Mouse (Mus musculus) left cerebral cortex, adult 6 months (tissue): ENCODE results near the gene Hdhd3. TPM values are rescaled to one million over a fixed set of nuclear protein-coding genes. Genes with fewer than 3 reads are reported as not detected.

Experiments used
- long read RNA-seq, 2 experiments: library from polyadenylated mRNA; unstranded; transcript quantifications; one replicate each; pipeline ENCODE4 v2.0.0; 2019 to 2020
- polyA plus RNA-seq: library from polyadenylated mRNA; unstranded; fragments of <200 nt; fragmentation: Nextera tagmentation; gene quantifications from 2 replicates; pipeline ENCODE4 v1.2.3, GENCODE M21; 2021

Hdhd3 gene
- 13.4 and 17.7 TPM in 2 replicates for polyA plus RNA-seq
- long read RNA-seq, experiment 1, transcript Hdhd3-201 (2 exons, 1,205 nt) = major isoform, 19 of 21 reads
- long read RNA-seq, experiment 1, partial matches to known transcripts = 2 of 21 reads
- long read RNA-seq, experiment 1, other reads (novel, unspliced or antisense) = 0 of 21 reads
- long read RNA-seq, experiment 2, transcript Hdhd3-201 (2 exons, 1,205 nt) = major isoform, 17 of 20 reads
- long read RNA-seq, experiment 2, partial matches to known transcripts = 0 of 20 reads
- long read RNA-seq, experiment 2, other reads (novel, unspliced or antisense) = 3 of 20 reads

GRCm38 (mm10) chr4:62503374-62503970 lies at the start of gene Hdhd3:
Hdhd3 (minus strand) TSS chr4:62503467.

DNA sequence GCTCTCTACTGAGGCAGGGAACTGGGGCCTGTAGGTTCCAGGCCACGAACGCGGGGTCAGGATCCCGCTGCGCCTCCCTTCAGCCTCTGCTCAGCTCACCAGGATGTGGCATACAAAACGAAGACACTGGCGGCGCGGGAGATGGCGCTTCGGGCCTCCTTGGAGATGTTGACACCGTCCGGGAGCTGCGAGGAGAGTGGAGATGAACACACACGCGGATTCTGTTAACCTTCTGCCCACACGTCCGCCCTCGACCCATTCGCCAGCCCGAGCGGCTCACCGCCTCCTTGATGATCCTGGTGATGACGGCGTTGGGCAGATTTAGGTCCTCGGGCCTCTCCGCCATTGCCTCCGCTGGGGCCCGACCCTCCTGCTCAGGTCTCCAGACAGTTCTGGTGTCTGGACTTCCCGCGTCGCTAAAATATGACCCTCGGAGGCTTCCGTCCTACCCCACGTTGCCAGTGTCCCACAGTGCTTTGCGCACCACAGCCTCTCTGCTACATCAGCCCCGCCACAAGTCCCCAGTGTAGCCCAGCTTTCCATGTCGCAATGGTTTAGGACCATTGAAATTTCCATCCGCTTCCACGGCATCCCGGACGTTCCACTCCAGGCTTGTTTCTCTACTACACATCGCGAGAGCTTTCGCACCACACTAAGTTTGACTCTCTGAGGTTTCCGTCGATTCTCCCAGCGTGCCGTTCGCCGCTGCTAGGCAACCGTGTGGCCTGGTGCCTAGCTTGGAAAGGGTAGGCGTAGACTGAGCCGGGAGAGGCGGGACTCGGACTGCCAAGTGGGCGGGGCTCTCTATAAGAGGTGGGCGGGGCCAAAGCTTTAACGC lies 21.6 kb upstream of the Hdhd3 start, which contains the start of the genes Pole3 and 4933430I17Rik:
Gene Pole3, minus strand, starts transcription at position 418 of the 838 bp plus-strand sequence.
Gene 4933430I17Rik, plus strand, starts transcription at position 719 of the 838 bp plus-strand sequence.

GRCm38 (mm10) chr4:62519849-62520233 lies 16.6 kb upstream of the Hdhd3 start, which contains the start of gene Alad:
Alad (minus strand) TSS chr4:62519918.

GRCm38 (mm10) chr4:62479937-62480708 lies 23.1 kb downstream of the Hdhd3 start, which contains the start of gene Bspry:
Bspry (plus strand) TSS chr4:62480053.

GRCm38 (mm10) chr4:62470598-62471051 lies 32.6 kb downstream of the Hdhd3 start, which contains the start of gene Wdr31:
Wdr31 (minus strand) TSS chr4:62470896.

Other genes starting within 250 kb of the Hdhd3 start
- 4.7 and 6.1 TPM in 2 replicates for gene Slc31a2, start 240.9 kb downstream of the Hdhd3 start, polyA plus RNA-seq
- gene Fkbp15, start 142.9 kb downstream of the Hdhd3 start, polyA plus RNA-seq = 9.1 and 11.4 TPM in 2 replicates
- gene Slc31a1, start 142.7 kb downstream of the Hdhd3 start, polyA plus RNA-seq = 10.3 and 11.3 TPM in 2 replicates
- gene Cdc26, start 94.8 kb downstream of the Hdhd3 start, polyA plus RNA-seq = 49.7 and 58.2 TPM in 2 replicates
- 3.4 and 3.8 TPM in 2 replicates for gene Prpf4, start 94.7 kb downstream of the Hdhd3 start, polyA plus RNA-seq
- gene Rnf183, start 68.2 kb downstream of the Hdhd3 start, polyA plus RNA-seq = not detected in 2 replicates
- gene Wdr31, start 32.6 kb downstream of the Hdhd3 start, polyA plus RNA-seq = 9.1 and 10.6 TPM in 2 replicates
- 0.09 and 0.31 TPM in 2 replicates for gene Bspry, start 23.4 kb downstream of the Hdhd3 start, polyA plus RNA-seq
- gene Alad, start 16.5 kb upstream of the Hdhd3 start, polyA plus RNA-seq = 67.7 and 74.4 TPM in 2 replicates
- 10.8 and 13.4 TPM in 2 replicates for gene Pole3, start 21.6 kb upstream of the Hdhd3 start, polyA plus RNA-seq
- gene 4933430I17Rik, start 21.9 kb upstream of the Hdhd3 start, polyA plus RNA-seq = 0.14 and 0.15 TPM in 2 replicates
- gene Rgs3, start 56.4 kb upstream of the Hdhd3 start, polyA plus RNA-seq = 19.0 and 22.6 TPM in 2 replicates